8 mouse cellular contexts compared by ENCODE assay signal in genomic region chr1:38185517-38186226, GRCm38 (mm10). TPM values are rescaled to one million over a fixed set of nuclear protein-coding genes. Genes with fewer than 3 reads are reported as not detected.
A peak's percentile ranks its signal among the peaks of the same experiment; 100 is the strongest.
DNase-seq lines count a peak whose midpoint lies in the region; ATAC-seq and TF ChIP-seq lines count a peak whose summit lies in the region.

No protein-coding gene starts in this region.

- no peaks in the 10 kb centered on the region for H3K4me1 ChIP-seq in liver, embryonic 12.5 days
- no peaks in the 10 kb centered on the region for H3K4me1 ChIP-seq in kidney, postnatal 0 days (replicated peaks; ENCODE audit: insufficient read depth, low read length)
- no peaks in the 10 kb centered on the region for H3K4me1 ChIP-seq in liver, embryonic 13.5 days (replicated peaks)
- H3K4me1 ChIP-seq in neural tube, embryonic 13.5 days (replicated peaks), result peaks cover 17% of the 10 kb centered on the region
- H3K4me1 ChIP-seq in stomach, postnatal 0 days (replicated peaks; ENCODE audit: control insufficient read depth, insufficient read depth), result no peaks in the 10 kb centered on the region

- H3K9me3 ChIP-seq in liver, embryonic 12.5 days (replicated peaks), result no peaks in the 10 kb centered on the region
- no peaks in the 10 kb centered on the region for H3K9me3 ChIP-seq in kidney, postnatal 0 days (replicated peaks; ENCODE audit: low read length)
- H3K9me3 ChIP-seq in liver, embryonic 13.5 days (replicated peaks), result no peaks in the 10 kb centered on the region
- H3K9me3 ChIP-seq in neural tube, embryonic 13.5 days, result no peaks in the 10 kb centered on the region
- no peaks in the 10 kb centered on the region for H3K9me3 ChIP-seq in stomach, postnatal 0 days (ENCODE audit: control insufficient read depth, low read length)

- ATAC-seq in liver, embryonic 12.5 days, result no peak
- ATAC-seq in kidney, postnatal 0 days (replicated peaks; ENCODE audit: low FRiP score, low read depth), result peak; percentile 46
- ATAC-seq in liver, embryonic 13.5 days (ENCODE audit: low read depth), result no peak
- peak; percentile 81 for ATAC-seq in neural tube, embryonic 13.5 days (ENCODE audit: low read depth)
- ATAC-seq in stomach, postnatal 0 days (ENCODE audit: low FRiP score, low TSS enrichment), result no peak

- no peak for TF ChIP-seq EP300 in stomach, postnatal 0 days (optimal IDR thresholded peaks at IDR 0.05)

- H3K27me3 ChIP-seq in liver, embryonic 12.5 days (replicated peaks), result no peaks in the 10 kb centered on the region
- no peaks in the 10 kb centered on the region for H3K27me3 ChIP-seq in kidney, postnatal 0 days (ENCODE audit: insufficient read depth, low read length)
- H3K27me3 ChIP-seq in liver, embryonic 13.5 days, result no peaks in the 10 kb centered on the region
- H3K27me3 ChIP-seq in neural tube, embryonic 13.5 days, result no peaks in the 10 kb centered on the region
- H3K27me3 ChIP-seq in stomach, postnatal 0 days (ENCODE audit: control insufficient read depth, insufficient read depth, low read length), result no peaks in the 10 kb centered on the region

- no peak overlapping the region for H3K4me3 ChIP-seq in liver, embryonic 12.5 days
- H3K4me3 ChIP-seq in kidney, postnatal 0 days (replicated peaks; ENCODE audit: low read depth, low read length), result no peak overlapping the region
- no peak overlapping the region for H3K4me3 ChIP-seq in liver, embryonic 13.5 days (replicated peaks)
- H3K4me3 ChIP-seq in neural tube, embryonic 13.5 days, result no peak overlapping the region
- H3K4me3 ChIP-seq in stomach, postnatal 0 days (ENCODE audit: low read depth, low read length), result no peak overlapping the region

- H3K27ac ChIP-seq in liver, embryonic 12.5 days, result no peak overlapping the region
- H3K27ac ChIP-seq in kidney, postnatal 0 days, result no peak overlapping the region
- H3K27ac ChIP-seq in liver, embryonic 13.5 days, result no peak overlapping the region
- H3K27ac ChIP-seq in neural tube, embryonic 13.5 days (replicated peaks), result peak overlapping the region; percentile 67
- no peak overlapping the region for H3K27ac ChIP-seq in stomach, postnatal 0 days (replicated peaks)

- H3K9ac ChIP-seq in liver, embryonic 12.5 days, result no peak overlapping the region
- no peak overlapping the region for H3K9ac ChIP-seq in kidney, postnatal 0 days (ENCODE audit: low read depth, low read length)
- no peak overlapping the region for H3K9ac ChIP-seq in liver, embryonic 13.5 days
- H3K9ac ChIP-seq in neural tube, embryonic 13.5 days, result 0 out of 2 replicates have a peak overlapping the region, but pooled peaks have one; percentile 18
- H3K9ac ChIP-seq in stomach, postnatal 0 days (ENCODE audit: low read length), result no peak overlapping the region

- peak; percentile 98 for TF ChIP-seq CTCF in kidney, postnatal 0 days (IDR thresholded peaks at IDR 0.05; ENCODE audit: low read depth)
- TF ChIP-seq CTCF in stomach, postnatal 0 days (IDR thresholded peaks at IDR 0.05; ENCODE audit: low read depth), result peak; percentile 99

- H3K4me2 ChIP-seq in liver, embryonic 12.5 days, result no peak overlapping the region
- H3K4me2 ChIP-seq in kidney, postnatal 0 days (ENCODE audit: low read length), result no peak overlapping the region
- H3K4me2 ChIP-seq in liver, embryonic 13.5 days, result no peak overlapping the region
- H3K4me2 ChIP-seq in neural tube, embryonic 13.5 days, result no peak overlapping the region
- H3K4me2 ChIP-seq in stomach, postnatal 0 days (replicated peaks; ENCODE audit: low read depth), result no peak overlapping the region

- WGBS in liver, embryonic 12.5 days (ENCODE audit: insufficient replicate concordance), result 47% methylated on average over 17 of the region's 17 CpGs
- 32% methylated on average over 17 of the region's 17 CpGs for WGBS in kidney, postnatal 0 days
- WGBS in liver, embryonic 13.5 days (ENCODE audit: insufficient replicate concordance), result 47% methylated on average over 17 of the region's 17 CpGs
- 41% methylated on average over 17 of the region's 17 CpGs for WGBS in neural tube, embryonic 13.5 days
- 49% methylated on average over 17 of the region's 17 CpGs for WGBS in stomach, postnatal 0 days

- intact Hi-C loops in gastrocnemius, postnatal 36 days (cut with DNase I), result loop anchor here (5.0 to 10.0 kb wide), 4 partner anchors 207 to 602 kb away; no protein-coding TSS in a partner anchor

- peak; percentile 76 for DNase-seq in liver
- peak; percentile 93 for DNase-seq in embryo, embryonic 10 days (ENCODE audit: low spot score)
- DNase-seq in gastrocnemius, postnatal 36 days, result peak; percentile 53 to 75
- DNase-seq in kidney, postnatal 0 days (ENCODE audit: low spot score), result peak; percentile 89
- DNase-seq in liver, embryonic 13.5 days, result peak; percentile 24
- DNase-seq in stomach, postnatal 0 days (ENCODE audit: low spot score), result peak; percentile 80

- H3K36me3 ChIP-seq in liver, embryonic 12.5 days, result no peaks in the 10 kb centered on the region
- H3K36me3 ChIP-seq in kidney, postnatal 0 days (ENCODE audit: insufficient read depth, low read length), result no peaks in the 10 kb centered on the region
- no peaks in the 10 kb centered on the region for H3K36me3 ChIP-seq in liver, embryonic 13.5 days
- peaks cover 40% of the 10 kb centered on the region for H3K36me3 ChIP-seq in neural tube, embryonic 13.5 days
- H3K36me3 ChIP-seq in stomach, postnatal 0 days (ENCODE audit: control insufficient read depth, insufficient read depth, low read length), result no peaks in the 10 kb centered on the region

RNA-seq across cellular contexts. Expression of gene Rev1, which starts 56.1 kb away (rescaled TPM):
- polyA plus RNA-seq in liver, embryonic 12.5 days (2016; fragmentation: Nextera tagmentation; extraction: Ambion mirVana), result 28.1 and 28.4 TPM in 2 replicates
- 10 to 100 TPM; 15.5 to 18.7 TPM for total RNA-seq in gastrocnemius, postnatal 36 days (2021)
- 12.5 and 13.9 TPM in 2 replicates for polyA plus RNA-seq in kidney, postnatal 0 days (2015; fragmentation: Nextera tagmentation; extraction: Ambion mirVana)
- 15.3 and 20.5 TPM in 2 replicates for polyA plus RNA-seq in liver, embryonic 13.5 days (2015; fragmentation: Nextera tagmentation; extraction: Ambion mirVana)
- 33.7 and 46.4 TPM in 2 replicates for polyA plus RNA-seq in neural tube, embryonic 13.5 days (2015; fragmentation: Nextera tagmentation; extraction: Ambion mirVana)
- polyA plus RNA-seq in stomach, postnatal 0 days (2015; fragmentation: Nextera tagmentation; extraction: Ambion mirVana), result 8.4 and 8.5 TPM in 2 replicates

Comparison
In these comparisons a context has a peak if more than half of its experiments do, and no peak if none do; other contexts are left out.
1. DNase-seq: peak in every context shown above with its lines; median percentile 93 in embryo, embryonic 10 days; 89 in kidney, postnatal 0 days; 80 in stomach, postnatal 0 days; 76 in liver; 64 in gastrocnemius, postnatal 36 days; 24 in liver, embryonic 13.5 days.
2. ATAC-seq: peak in kidney, postnatal 0 days (single experiment) and neural tube, embryonic 13.5 days (single experiment); none in liver, embryonic 12.5 days (single experiment), liver, embryonic 13.5 days (single experiment) and stomach, postnatal 0 days (single experiment).